ENCODE assay signal across 8 mouse cellular contexts in genomic region chr3:27708581-27708980, GRCm38 (mm10). TPM values are rescaled to one million over a fixed set of nuclear protein-coding genes. Genes with fewer than 3 reads are reported as not detected.
DNase-seq lines count a peak whose midpoint lies in the region; ATAC-seq lines count a peak whose summit lies in the region.

No protein-coding gene starts in this region.

- H3K9ac ChIP-seq in heart, embryonic 13.5 days: peak overlapping the region; percentile 99
- peak overlapping the region; percentile 52; the same call in 1 of the 2 replicates for H3K9ac ChIP-seq in hindbrain, embryonic 11.5 days (ENCODE audit: low read depth, low read length)

- no peak for DNase-seq in heart, postnatal 25 days (ENCODE audit: low spot score)
- DNase-seq in adipocyte (ENCODE audit: low spot score): peak; percentile 66
- DNase-seq in hindbrain, embryonic 11.5 days (ENCODE audit: low spot score): peak; percentile 12
- DNase-seq in midbrain, embryonic 10.5 days (ENCODE audit: low spot score): no peak
- no peak for DNase-seq in embryo, embryonic 9.5 days (ENCODE audit: extremely low spot score)
- DNase-seq in gastrocnemius, postnatal 10 days: no peak
- DNase-seq in adrenal gland, adult 8-10 months: no peak

- H3K4me2 ChIP-seq in heart, embryonic 13.5 days: peak overlapping the region; percentile 87
- H3K4me2 ChIP-seq in hindbrain, embryonic 11.5 days (replicated peaks; ENCODE audit: low read depth, low read length): peak overlapping the region; percentile 71; the same call in 1 of the 2 replicates

- H3K27me3 ChIP-seq in heart, embryonic 13.5 days (replicated peaks): no peaks in the 10 kb centered on the region
- H3K27me3 ChIP-seq in hindbrain, embryonic 11.5 days (ENCODE audit: control insufficient read depth, insufficient read depth, low read length): no peaks in the 10 kb centered on the region
- H3K27me3 ChIP-seq in midbrain, embryonic 10.5 days (ENCODE audit: low read depth, poor library complexity, severe bottlenecking): 0 out of 2 replicates have a peak, but pooled peaks cover 8% of the 10 kb centered on the region

- peaks cover 4% of the 10 kb centered on the region for H3K36me3 ChIP-seq in heart, embryonic 13.5 days
- no peaks in the 10 kb centered on the region for H3K36me3 ChIP-seq in hindbrain, embryonic 11.5 days (ENCODE audit: control insufficient read depth, insufficient read depth, low read length)
- H3K36me3 ChIP-seq in midbrain, embryonic 10.5 days: peaks cover 2% of the 10 kb centered on the region; the same call in 1 of the 2 replicates

- H3K27ac ChIP-seq in heart, embryonic 13.5 days (replicated peaks): peak overlapping the region; percentile 100
- H3K27ac ChIP-seq in hindbrain, embryonic 11.5 days (ENCODE audit: low read depth, low read length): no peak overlapping the region
- H3K27ac ChIP-seq in midbrain, embryonic 10.5 days (replicated peaks): no peak overlapping the region

- H3K4me3 ChIP-seq in heart, embryonic 13.5 days: peak overlapping the region; percentile 92
- peak overlapping the region; percentile 71 for H3K4me3 ChIP-seq in hindbrain, embryonic 11.5 days (ENCODE audit: low read depth, low read length)
- peak overlapping the region; percentile 92 for H3K4me3 ChIP-seq in midbrain, embryonic 10.5 days

- no peaks in the 10 kb centered on the region for H3K9me3 ChIP-seq in heart, embryonic 13.5 days
- H3K9me3 ChIP-seq in hindbrain, embryonic 11.5 days (ENCODE audit: control insufficient read depth, low read length): no peaks in the 10 kb centered on the region
- H3K9me3 ChIP-seq in midbrain, embryonic 10.5 days (replicated peaks): no peaks in the 10 kb centered on the region

- 25% methylated on average over 5 of the region's 5 CpGs for WGBS in heart, embryonic 13.5 days
- WGBS in hindbrain, embryonic 11.5 days: 26% methylated on average over 5 of the region's 5 CpGs
- WGBS in midbrain, embryonic 10.5 days: 37% methylated on average over 5 of the region's 5 CpGs

- no peak for ATAC-seq in heart, embryonic 13.5 days (ENCODE audit: extremely low read depth, insufficient number of reproducible peaks, low FRiP score, low TSS enrichment)
- no peak for ATAC-seq in hindbrain, embryonic 11.5 days (ENCODE audit: low FRiP score)

- H3K4me1 ChIP-seq in heart, embryonic 13.5 days: peaks cover 51% of the 10 kb centered on the region
- H3K4me1 ChIP-seq in hindbrain, embryonic 11.5 days (replicated peaks; ENCODE audit: control insufficient read depth, insufficient read depth, low read length): no peaks in the 10 kb centered on the region; the same call in none of the 2 replicates
- peaks cover 45% of the 10 kb centered on the region for H3K4me1 ChIP-seq in midbrain, embryonic 10.5 days

- intact Hi-C loops in heart, postnatal 25 days (cut with DNase I): loop anchor here (5.0 kb wide), 1 partner anchor 51 kb away; no protein-coding TSS in a partner anchor

RNA-seq across cellular contexts. Expression of gene Fndc3b, which starts 2.5 kb away (rescaled TPM):
- polyA plus RNA-seq in heart, embryonic 13.5 days (2015; fragmentation: Nextera tagmentation; extraction: Ambion mirVana): 22.3 and 24.0 TPM in 2 replicates
- total RNA-seq in heart, postnatal 25 days (2021): 10 to 100 TPM; 58.5 to 69.4 TPM
- 11.4 and 12.8 TPM in 2 replicates for polyA plus RNA-seq in hindbrain, embryonic 11.5 days (2014; fragmentation: Nextera tagmentation; extraction: Ambion mirVana)
- 11.3 and 11.4 TPM in 2 replicates for polyA plus RNA-seq in midbrain, embryonic 10.5 days (2016; fragmentation: Nextera tagmentation; extraction: Ambion mirVana)
- total RNA-seq in gastrocnemius, postnatal 10 days (2021): 10 to 100 TPM; 41.9 to 56.1 TPM
- 100 to 1,000 TPM in 3 of 4 experiments, 10 to 100 TPM in 1; 97.2 to 128 (median 115) TPM for total RNA-seq in adrenal gland, adult 8-10 months (2022)

Comparison
In these comparisons a context has a peak if more than half of its experiments do, and no peak if none do; other contexts are left out.
1. DNase-seq: peak in adipocyte (single experiment) and hindbrain, embryonic 11.5 days (single experiment); none in heart, postnatal 25 days (single experiment), midbrain, embryonic 10.5 days (single experiment), embryo, embryonic 9.5 days (single experiment), gastrocnemius, postnatal 10 days (single experiment) and adrenal gland, adult 8-10 months (single experiment).
2. Peak in every context shown above with its lines, with median percentiles within 50 percentile points of each other: H3K4me3 ChIP-seq.